Mouse (Mus musculus): ENCODE measurements at regions not wholly inside any gene's neighbourhood (a gene's known extent, or its start where the extent isn't known, plus 50 kb on each side); places are given as distances from the start of the nearest gene placed in this dataset.

DNA sequence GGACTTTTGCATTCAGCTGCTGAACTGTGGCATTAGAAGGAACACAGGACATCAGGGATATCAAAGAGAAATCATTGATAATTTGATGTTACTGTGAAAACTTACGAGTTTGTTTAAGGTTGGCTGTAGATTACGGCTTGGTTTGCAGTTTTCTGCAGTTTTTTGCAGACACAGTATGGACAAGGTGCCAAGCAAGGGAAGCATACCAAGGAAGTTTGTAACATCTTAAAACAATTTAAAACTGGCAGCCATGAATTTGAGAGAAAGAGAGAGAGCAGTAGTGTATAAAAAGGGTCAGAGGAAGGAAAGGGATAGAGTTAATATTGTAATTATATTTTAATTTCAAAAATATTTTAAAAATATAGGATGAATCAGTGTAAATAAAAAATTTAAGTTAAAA, 453.4 kb upstream of the Adamts5 start:
- Histone ChIP-seq H3K9me3 (ENCODE audit: control insufficient read depth, low read length) (no peaks in the 10 kb centered on the region), H3K4me3 (ENCODE audit: low read depth, low read length) (no peak overlapping the region), H3K4me1 (ENCODE audit: control insufficient read depth, insufficient read depth, low read length) (no peaks in the 10 kb centered on the region), H3K9ac (ENCODE audit: low read length) (no peak overlapping the region), H3K27ac (ENCODE audit: low read depth, low read length) (no peak overlapping the region), H3K27me3 (ENCODE audit: control insufficient read depth, insufficient read depth, low read length) (no peaks in the 10 kb centered on the region), H3K36me3 (ENCODE audit: control insufficient read depth, insufficient read depth, low read length) (no peaks in the 10 kb centered on the region), H3K4me2 (no peak overlapping the region)
- no peak for DNase-seq (ENCODE audit: low spot score, missing footprints)
- 81% methylated on average over 2 of the region's 2 CpGs for WGBS
- no peak for ATAC-seq (ENCODE audit: low FRiP score)

DNA sequence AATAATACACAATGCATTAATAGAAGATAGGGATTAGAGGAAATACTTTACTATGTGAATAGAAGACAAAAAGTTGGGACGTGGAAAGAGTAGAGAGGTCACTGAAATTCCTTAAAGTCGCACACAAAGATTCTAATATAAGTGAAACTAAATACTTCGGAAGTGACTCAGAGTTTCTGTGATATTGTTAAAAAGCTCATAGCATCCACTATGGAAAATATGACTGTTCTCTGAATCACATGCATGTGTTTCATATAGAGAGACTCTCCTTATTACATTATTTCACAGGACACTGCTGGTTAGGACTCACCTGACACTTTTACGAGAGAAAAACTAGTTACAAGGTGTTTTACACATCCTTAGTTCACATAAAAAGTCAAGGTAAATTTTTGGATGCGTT, 446.1 kb upstream of the Adamts5 start:
- H3K4me2 ChIP-seq: no peak overlapping the region
- WGBS: 91% methylated on average over 5 of the region's 5 CpGs
- H3K9ac ChIP-seq (ENCODE audit: low read length): no peak overlapping the region
- H3K4me1 ChIP-seq (ENCODE audit: control insufficient read depth, insufficient read depth, low read length): no peaks in the 10 kb centered on the region
- H3K4me3 ChIP-seq (ENCODE audit: low read depth, low read length): no peak overlapping the region
- H3K27ac ChIP-seq (ENCODE audit: low read depth, low read length): no peak overlapping the region
- no peaks in the 10 kb centered on the region for H3K36me3 ChIP-seq (ENCODE audit: control insufficient read depth, insufficient read depth, low read length)
- no peaks in the 10 kb centered on the region for H3K27me3 ChIP-seq (ENCODE audit: control insufficient read depth, insufficient read depth, low read length)
- H3K9me3 ChIP-seq (ENCODE audit: control insufficient read depth, low read length): no peaks in the 10 kb centered on the region
- DNase-seq (ENCODE audit: low spot score, missing footprints) (no peak), ATAC-seq (ENCODE audit: low FRiP score) (no peak)

DNA sequence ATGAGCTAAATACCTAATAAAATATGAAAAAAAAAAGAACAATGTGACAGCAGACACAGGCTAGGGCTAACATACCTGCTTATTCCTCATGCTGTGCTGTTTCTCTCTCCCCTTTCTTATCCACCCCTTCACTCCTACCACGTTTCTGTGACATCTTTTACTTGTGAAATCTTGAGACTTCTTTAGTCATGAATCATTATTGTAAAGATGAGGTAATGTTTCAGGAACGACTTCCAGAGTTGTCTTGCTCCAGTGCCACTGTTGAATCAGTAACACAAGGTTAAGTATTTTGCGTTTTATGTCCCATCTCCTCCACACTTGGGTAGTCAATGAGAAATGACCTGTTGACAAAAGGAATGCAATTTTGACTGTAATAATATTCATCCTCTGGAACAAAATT, 445.3 kb upstream of the Adamts5 start:
- ATAC-seq (ENCODE audit: low FRiP score) (no peak), DNase-seq (ENCODE audit: low spot score, missing footprints) (no peak)
- H3K4me3 ChIP-seq (ENCODE audit: low read depth, low read length): no peak overlapping the region
- H3K27ac ChIP-seq (ENCODE audit: low read depth, low read length): no peak overlapping the region
- H3K27me3 ChIP-seq (ENCODE audit: control insufficient read depth, insufficient read depth, low read length): no peaks in the 10 kb centered on the region
- no peak overlapping the region for H3K9ac ChIP-seq (ENCODE audit: low read length)
- no peaks in the 10 kb centered on the region for H3K36me3 ChIP-seq (ENCODE audit: control insufficient read depth, insufficient read depth, low read length)
- no peaks in the 10 kb centered on the region for H3K9me3 ChIP-seq (ENCODE audit: control insufficient read depth, low read length)
- H3K4me1 ChIP-seq (ENCODE audit: control insufficient read depth, insufficient read depth, low read length): no peaks in the 10 kb centered on the region
- H3K4me2 ChIP-seq: no peak overlapping the region
- 70% methylated on average over 3 of the region's 3 CpGs for WGBS

DNA sequence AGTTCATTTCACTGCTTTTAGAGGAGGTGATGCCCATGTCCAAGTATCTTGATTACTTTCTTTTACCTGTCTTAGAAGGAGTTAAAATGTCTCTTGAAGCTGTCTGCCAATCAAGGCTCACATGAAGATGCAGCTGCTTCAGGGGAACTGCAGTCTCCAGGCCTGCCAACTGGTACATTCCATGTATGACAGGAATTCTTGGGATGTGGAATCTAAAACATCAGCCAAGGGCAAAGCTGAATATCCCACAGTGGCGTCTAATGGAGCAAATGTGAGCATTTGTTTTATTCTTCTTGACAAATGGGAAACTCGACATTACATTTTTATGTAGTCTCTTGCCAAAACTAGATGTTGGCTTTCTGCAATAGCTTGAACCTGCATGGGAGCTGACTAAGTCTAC, 438.7 kb upstream of the Adamts5 start:
- no peak overlapping the region for H3K4me2 ChIP-seq
- 90% methylated on average over 2 of the region's 2 CpGs for WGBS
- H3K9ac ChIP-seq (ENCODE audit: low read length): no peak overlapping the region
- no peaks in the 10 kb centered on the region for H3K36me3 ChIP-seq (ENCODE audit: control insufficient read depth, insufficient read depth, low read length)
- H3K9me3 ChIP-seq (ENCODE audit: control insufficient read depth, low read length): no peaks in the 10 kb centered on the region
- H3K4me3 ChIP-seq (ENCODE audit: low read depth, low read length): no peak overlapping the region
- H3K27me3 ChIP-seq (ENCODE audit: control insufficient read depth, insufficient read depth, low read length): no peaks in the 10 kb centered on the region
- H3K4me1 ChIP-seq (ENCODE audit: control insufficient read depth, insufficient read depth, low read length): no peaks in the 10 kb centered on the region
- DNase-seq (ENCODE audit: low spot score, missing footprints) (no peak), ATAC-seq (ENCODE audit: low FRiP score) (no peak)
- H3K27ac ChIP-seq (ENCODE audit: low read depth, low read length): no peak overlapping the region

DNA sequence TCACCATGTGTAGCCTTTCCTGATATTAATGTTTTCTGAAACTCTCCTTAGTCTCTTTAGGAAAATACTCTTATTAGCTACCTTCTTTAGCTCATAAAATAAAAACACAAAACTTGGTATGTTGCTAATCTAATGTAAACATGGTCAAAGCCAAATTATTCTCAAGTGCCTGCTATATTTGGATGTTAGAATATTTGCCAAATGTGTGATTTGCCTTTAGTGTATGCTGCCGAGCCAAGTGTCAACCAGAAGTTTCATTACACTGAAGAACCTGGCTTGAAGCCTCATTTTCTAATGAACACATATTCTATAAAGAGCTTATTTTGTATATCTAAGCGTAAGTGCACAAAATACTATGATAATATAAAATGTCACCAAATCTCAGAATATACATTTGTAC, 423.8 kb upstream of the Adamts5 start:
- ATAC-seq (ENCODE audit: low FRiP score) (no peak), DNase-seq (ENCODE audit: low spot score, missing footprints) (no peak)
- Histone ChIP-seq H3K4me3 (ENCODE audit: low read depth, low read length) (no peak overlapping the region), H3K36me3 (ENCODE audit: control insufficient read depth, insufficient read depth, low read length) (no peaks in the 10 kb centered on the region), H3K9ac (ENCODE audit: low read length) (no peak overlapping the region), H3K27ac (ENCODE audit: low read depth, low read length) (no peak overlapping the region), H3K9me3 (ENCODE audit: control insufficient read depth, low read length) (no peaks in the 10 kb centered on the region), H3K4me1 (ENCODE audit: control insufficient read depth, insufficient read depth, low read length) (no peaks in the 10 kb centered on the region), H3K27me3 (ENCODE audit: control insufficient read depth, insufficient read depth, low read length) (no peaks in the 10 kb centered on the region), H3K4me2 (no peak overlapping the region)
- WGBS: 86% methylated on average over 2 of the region's 2 CpGs

DNA sequence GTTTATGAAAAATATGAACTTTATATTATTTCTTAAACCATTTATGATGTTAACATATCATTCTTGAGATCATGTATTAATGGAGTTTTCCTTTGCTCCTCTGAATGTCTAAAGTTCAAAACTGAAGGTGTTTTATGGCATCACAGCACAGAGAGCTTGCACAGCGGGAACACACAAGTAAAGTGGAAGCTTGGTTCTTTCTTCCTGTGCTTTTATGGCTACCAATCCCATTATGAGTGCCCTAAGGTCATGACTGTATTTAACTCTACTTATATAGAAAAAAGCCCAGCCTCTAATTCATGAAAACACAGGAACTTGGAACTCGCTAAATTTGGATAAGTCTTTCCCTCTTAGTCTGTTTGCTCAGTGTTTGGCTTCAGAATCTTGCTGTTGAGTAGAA, 417.3 kb upstream of the Adamts5 start:
- ATAC-seq (ENCODE audit: low FRiP score): no peak
- WGBS: 78% methylated on average over 2 of the region's 2 CpGs
- H3K4me2 ChIP-seq: no peak overlapping the region
- no peak overlapping the region for H3K9ac ChIP-seq (ENCODE audit: low read length)
- H3K4me1 ChIP-seq (ENCODE audit: control insufficient read depth, insufficient read depth, low read length): no peaks in the 10 kb centered on the region
- H3K9me3 ChIP-seq (ENCODE audit: control insufficient read depth, low read length): no peaks in the 10 kb centered on the region
- no peak overlapping the region for H3K27ac ChIP-seq (ENCODE audit: low read depth, low read length)
- H3K27me3 ChIP-seq (ENCODE audit: control insufficient read depth, insufficient read depth, low read length): no peaks in the 10 kb centered on the region
- no peak for DNase-seq (ENCODE audit: low spot score, missing footprints)
- H3K36me3 ChIP-seq (ENCODE audit: control insufficient read depth, insufficient read depth, low read length): no peaks in the 10 kb centered on the region
- no peak overlapping the region for H3K4me3 ChIP-seq (ENCODE audit: low read depth, low read length)

DNA sequence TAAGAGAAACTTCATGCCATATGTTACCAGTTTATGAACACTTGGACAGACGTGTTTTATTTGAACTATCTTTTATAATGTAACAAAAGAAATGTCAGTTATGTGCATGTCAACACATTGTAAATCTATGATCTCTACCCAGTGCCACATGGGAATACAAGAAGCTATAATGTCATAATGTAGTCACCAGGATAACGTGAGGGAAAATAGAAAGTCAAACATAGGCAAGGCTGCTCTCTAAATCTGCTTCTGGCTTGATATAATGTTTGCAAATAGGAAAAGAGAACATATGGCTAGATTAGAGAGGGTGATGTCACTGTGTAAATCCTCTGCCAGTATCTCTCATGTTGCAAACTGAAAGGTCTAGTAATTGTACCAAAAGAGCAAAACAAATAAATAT, 408.1 kb upstream of the Adamts5 start:
- Histone ChIP-seq H3K27ac (ENCODE audit: low read depth, low read length) (no peak overlapping the region), H3K9me3 (ENCODE audit: control insufficient read depth, low read length) (no peaks in the 10 kb centered on the region), H3K4me3 (ENCODE audit: low read depth, low read length) (no peak overlapping the region), H3K36me3 (ENCODE audit: control insufficient read depth, insufficient read depth, low read length) (no peaks in the 10 kb centered on the region), H3K27me3 (ENCODE audit: control insufficient read depth, insufficient read depth, low read length) (no peaks in the 10 kb centered on the region), H3K4me1 (ENCODE audit: control insufficient read depth, insufficient read depth, low read length) (no peaks in the 10 kb centered on the region), H3K9ac (ENCODE audit: low read length) (no peak overlapping the region), H3K4me2 (no peak overlapping the region)
- DNase-seq (ENCODE audit: low spot score, missing footprints) (no peak), ATAC-seq (ENCODE audit: low FRiP score) (no peak)
- WGBS: 68% methylated on average over 2 of the region's 2 CpGs

DNA sequence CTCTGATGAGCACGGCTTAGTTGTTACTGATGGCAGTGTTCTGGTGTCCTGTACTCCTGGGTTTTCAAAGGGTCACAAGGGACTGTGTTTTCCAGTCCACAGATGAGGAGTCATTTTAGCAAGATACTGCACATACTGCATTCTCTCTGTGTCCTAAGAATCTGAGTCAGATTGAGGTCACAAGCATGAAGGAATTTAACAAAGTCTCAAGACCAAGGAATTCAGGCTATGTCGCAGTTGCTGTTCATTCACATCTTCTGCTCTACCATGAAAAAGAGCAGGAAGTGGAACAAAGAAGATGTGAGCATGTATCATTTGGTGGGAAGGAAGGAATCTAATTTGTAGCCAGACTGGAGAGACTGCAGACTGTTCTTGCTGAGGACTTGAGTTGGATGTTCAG, 402.2 kb upstream of the Adamts5 start:
- DNase-seq (ENCODE audit: low spot score, missing footprints) (no peak), ATAC-seq (ENCODE audit: low FRiP score) (no peak)
- Histone ChIP-seq H3K9me3 (ENCODE audit: control insufficient read depth, low read length) (no peaks in the 10 kb centered on the region), H3K9ac (ENCODE audit: low read length) (no peak overlapping the region), H3K27me3 (ENCODE audit: control insufficient read depth, insufficient read depth, low read length) (no peaks in the 10 kb centered on the region), H3K4me2 (no peak overlapping the region), H3K4me1 (ENCODE audit: control insufficient read depth, insufficient read depth, low read length) (no peaks in the 10 kb centered on the region), H3K36me3 (ENCODE audit: control insufficient read depth, insufficient read depth, low read length) (no peaks in the 10 kb centered on the region), H3K4me3 (ENCODE audit: low read depth, low read length) (no peak overlapping the region), H3K27ac (ENCODE audit: low read depth, low read length) (no peak overlapping the region)
- 94% methylated on average over 2 of the region's 2 CpGs for WGBS

DNA sequence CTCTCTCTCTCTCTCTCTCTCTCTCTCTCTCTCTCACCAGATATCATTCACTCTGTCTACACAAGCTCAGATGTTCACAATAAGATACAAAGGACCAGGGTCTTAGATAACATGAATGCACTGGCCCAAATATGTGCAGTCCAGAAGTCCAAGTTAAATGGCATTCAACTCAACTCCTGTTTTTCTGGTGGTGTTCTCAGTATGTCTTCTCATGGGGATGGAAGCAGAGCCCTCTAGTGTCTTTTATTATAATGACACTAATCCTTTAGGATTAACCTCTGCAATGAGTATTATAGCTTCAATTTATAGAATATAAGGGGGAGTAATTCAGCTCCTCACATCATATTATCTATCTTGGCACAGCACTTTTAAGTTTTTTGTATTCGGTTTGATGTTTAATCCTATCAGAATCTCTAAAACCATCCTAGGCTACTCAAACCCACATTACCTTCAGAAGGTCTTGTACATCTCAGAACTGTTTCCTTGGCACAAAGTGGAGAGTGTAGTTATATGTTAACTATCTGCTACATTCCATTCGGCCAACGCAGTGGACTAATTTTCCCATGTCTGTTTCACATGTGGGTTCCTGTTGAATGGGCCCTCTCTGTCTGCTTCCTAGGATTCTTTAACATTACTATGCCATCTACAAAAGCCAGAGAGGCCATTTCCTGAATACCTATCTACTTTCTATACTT, 401.0 kb upstream of the Adamts5 start:
- Histone ChIP-seq H3K36me3 (ENCODE audit: control insufficient read depth, insufficient read depth, low read length) (no peaks in the 10 kb centered on the region), H3K9ac (ENCODE audit: low read length) (no peak overlapping the region), H3K27me3 (ENCODE audit: control insufficient read depth, insufficient read depth, low read length) (no peaks in the 10 kb centered on the region), H3K4me3 (ENCODE audit: low read depth, low read length) (no peak overlapping the region), H3K4me2 (no peak overlapping the region), H3K9me3 (ENCODE audit: control insufficient read depth, low read length) (no peaks in the 10 kb centered on the region), H3K4me1 (ENCODE audit: control insufficient read depth, insufficient read depth, low read length) (no peaks in the 10 kb centered on the region), H3K27ac (ENCODE audit: low read depth, low read length) (no peak overlapping the region)
- 57% methylated on average over 3 of the region's 3 CpGs for WGBS
- ATAC-seq (ENCODE audit: low FRiP score) (peak; percentile 44; the same call in 1 of the 2 replicates), DNase-seq (ENCODE audit: low spot score, missing footprints) (no peak)

Data from midbrain, embryonic 11.5 days (tissue).